Mouse (Mus musculus): ENCODE measurements around the gene Zfp800.

DNA sequence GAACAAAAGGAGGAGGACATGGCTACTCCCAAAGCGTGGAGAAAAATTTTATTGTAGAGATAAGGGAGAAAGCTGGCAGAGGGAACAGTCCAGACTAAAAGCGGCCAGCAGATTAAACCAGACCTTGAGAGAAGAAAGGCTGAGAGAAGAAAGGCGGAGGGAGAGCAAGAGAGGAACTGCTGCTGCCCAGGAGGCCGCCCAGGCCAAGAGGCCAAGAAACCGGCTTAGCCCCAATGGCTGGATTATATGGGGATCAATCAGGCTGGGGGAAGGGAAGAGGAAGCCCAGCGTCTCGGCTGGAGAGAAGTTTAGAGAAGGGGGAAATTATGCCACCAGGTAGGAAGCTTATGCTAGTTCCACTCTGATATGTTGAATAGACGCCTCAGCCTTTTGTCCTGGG lies 101.5 kb downstream of the Zfp800 start:
- TF ChIP-seq POLR2A (IDR thresholded peaks at IDR 0.05; ENCODE audit: low read depth, low read length) (no peak), CTCF (IDR thresholded peaks at IDR 0.05; ENCODE audit: extremely low read depth, insufficient read depth, insufficient read length, insufficient replicate concordance) (no peak)
